Mouse (Mus musculus): ENCODE data around the gene Slc26a3. TPM values are rescaled to one million over a fixed set of nuclear protein-coding genes. Genes with fewer than 3 reads are reported as not detected.
A peak's percentile ranks its signal among the peaks of the same experiment; 100 is the strongest.

The Slc26a3 gene
- polyA plus RNA-seq, 1 experiment, result 18.9 TPM

DNA sequence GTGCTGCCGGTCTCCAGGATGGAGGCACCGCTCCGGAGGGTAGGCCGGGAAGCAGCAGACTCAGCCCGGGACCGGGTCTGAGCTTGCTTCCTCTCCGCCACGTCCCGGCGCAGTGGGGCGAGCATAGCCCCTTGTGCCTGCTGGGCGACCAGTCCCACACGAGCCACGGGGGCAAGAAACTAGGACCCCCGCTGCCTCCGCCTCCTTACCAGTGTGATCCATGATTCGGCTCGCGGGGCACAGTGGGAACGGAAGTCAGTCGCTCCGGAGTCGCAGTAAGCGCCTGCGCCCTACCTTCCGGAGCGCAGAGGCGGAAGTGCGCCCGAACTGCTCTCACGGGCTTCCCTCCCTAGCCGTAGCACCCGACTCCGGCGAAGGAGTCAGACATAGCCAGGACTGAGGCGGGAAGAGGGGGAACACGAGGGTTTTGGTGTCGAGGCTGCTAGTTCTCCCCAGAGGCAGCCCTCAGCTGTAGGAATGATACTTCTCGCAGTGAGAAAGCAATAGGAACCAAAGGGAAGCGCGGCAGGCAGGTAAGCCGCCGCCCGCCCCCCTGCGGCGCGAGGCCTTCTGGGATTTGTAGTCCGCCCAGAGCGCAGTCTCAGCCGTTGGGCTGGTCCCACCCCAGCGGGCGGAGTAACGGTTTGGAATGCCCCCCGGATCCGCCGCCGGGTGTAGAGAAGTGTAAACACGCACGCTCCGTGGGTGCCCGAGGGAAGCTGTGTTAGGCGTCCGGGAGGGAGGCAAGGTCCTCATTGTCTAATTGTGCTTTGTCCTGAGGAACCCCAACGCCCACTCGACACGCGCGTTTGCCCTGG, 108.9 kb downstream of the Slc26a3 start, which contains the start of gene Cbll1:
TSS of gene Cbll1 (minus strand) at position 303 of the 818 bp plus-strand sequence.
- WGBS, result under 1% methylated on average over 68 of the region's 68 CpGs
- Histone ChIP-seq H3K27me3 (ENCODE audit: control insufficient read depth, insufficient read depth, low read length) (no peaks in the 10 kb centered on the region), H3K4me3 (ENCODE audit: low read depth, low read length) (peak within 1 kb of the TSS; percentile 87), H3K36me3 (ENCODE audit: control insufficient read depth, insufficient read depth, low read length) (peaks cover under 1% of the 10 kb centered on the region; the same call in 1 of the 2 replicates), H3K4me1 (ENCODE audit: control insufficient read depth, insufficient read depth, insufficient read length, low read length) (peaks cover 5% of the 10 kb centered on the region; the same call in 1 of the 2 replicates), H3K27ac (ENCODE audit: insufficient read depth, low read depth, low read length) (peak within 1 kb of the TSS; percentile 91)
- TF ChIP-seq POLR2A (IDR thresholded peaks at IDR 0.05; ENCODE audit: low read depth, low read length) (peak; percentile 86), CTCF (IDR thresholded peaks at IDR 0.05; ENCODE audit: extremely low read depth, insufficient read length, insufficient replicate concordance, low read depth, low read length) (no peak)

DNA sequence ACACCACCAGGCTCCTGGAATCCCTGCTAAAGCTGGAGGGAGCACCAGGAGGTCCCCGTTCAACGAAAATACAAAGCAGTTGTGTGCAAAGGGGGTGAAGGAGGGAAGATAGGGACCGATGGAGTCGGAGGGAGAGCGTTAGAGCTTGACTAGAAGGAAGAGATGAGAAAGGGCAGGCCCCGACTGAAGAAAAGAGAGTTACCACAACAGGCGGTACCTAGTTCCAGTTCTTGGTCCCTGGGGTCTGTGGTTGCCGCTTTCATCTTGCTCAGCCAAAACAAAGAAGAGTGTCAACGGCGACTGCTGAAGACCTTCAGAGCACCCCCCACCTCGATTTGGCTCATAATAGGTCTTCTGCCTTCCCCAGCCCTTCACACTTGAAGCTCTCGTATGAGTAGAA, 109.5 kb downstream of the Slc26a3 start:
- no peaks in the 10 kb centered on the region for H3K27me3 ChIP-seq (ENCODE audit: control insufficient read depth, insufficient read depth, low read length)
- peaks cover 5% of the 10 kb centered on the region; the same call in 1 of the 2 replicates for H3K4me1 ChIP-seq (ENCODE audit: control insufficient read depth, insufficient read depth, insufficient read length, low read length)
- H3K36me3 ChIP-seq (ENCODE audit: control insufficient read depth, insufficient read depth, low read length), result no peaks in the 10 kb centered on the region
- WGBS, result 12% methylated on average over 12 of the region's 12 CpGs
- TF ChIP-seq CTCF (IDR thresholded peaks at IDR 0.05; ENCODE audit: extremely low read depth, insufficient read length, insufficient replicate concordance, low read depth, low read length), result no peak
- TF ChIP-seq POLR2A (IDR thresholded peaks at IDR 0.05; ENCODE audit: low read depth, low read length), result no peak
- peak overlapping the region; percentile 87 for H3K4me3 ChIP-seq (ENCODE audit: low read depth, low read length)
- peak overlapping the region; percentile 12; the same call in 1 of the 2 replicates for H3K27ac ChIP-seq (ENCODE audit: insufficient read depth, low read depth, low read length)

DNA sequence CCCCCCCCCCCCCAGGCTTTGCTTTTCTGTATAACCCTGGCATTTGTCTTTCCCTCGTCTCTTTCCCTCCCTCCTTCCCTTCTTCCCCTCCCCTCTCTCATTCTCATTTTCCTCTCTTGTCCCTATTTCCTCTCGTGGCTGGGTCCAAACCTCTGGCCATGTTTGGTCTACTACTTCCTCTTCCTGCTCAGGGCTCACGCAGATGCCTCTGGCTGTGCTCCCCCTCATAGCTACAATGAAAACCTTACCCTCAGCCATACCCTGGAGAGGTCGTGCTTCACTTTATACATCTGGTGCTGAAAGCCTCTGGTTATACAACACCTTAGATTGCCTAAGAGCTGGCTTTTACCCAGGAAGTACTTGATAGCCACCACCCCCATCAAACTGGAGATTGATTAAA, 110.6 kb downstream of the Slc26a3 start:
- no peak for TF ChIP-seq CTCF (IDR thresholded peaks at IDR 0.05; ENCODE audit: extremely low read depth, insufficient read length, insufficient replicate concordance, low read depth, low read length)
- no peak for TF ChIP-seq POLR2A (IDR thresholded peaks at IDR 0.05; ENCODE audit: low read depth, low read length)
- H3K4me3 ChIP-seq (ENCODE audit: low read depth, low read length), result no peak overlapping the region
- WGBS, result 30% methylated on average over 4 of the region's 4 CpGs
- peaks cover 5% of the 10 kb centered on the region; the same call in 1 of the 2 replicates for H3K4me1 ChIP-seq (ENCODE audit: control insufficient read depth, insufficient read depth, insufficient read length, low read length)
- H3K27ac ChIP-seq (ENCODE audit: insufficient read depth, low read depth, low read length), result no peak overlapping the region
- no peaks in the 10 kb centered on the region for H3K36me3 ChIP-seq (ENCODE audit: control insufficient read depth, insufficient read depth, low read length)
- H3K27me3 ChIP-seq (ENCODE audit: control insufficient read depth, insufficient read depth, low read length), result no peaks in the 10 kb centered on the region

DNA sequence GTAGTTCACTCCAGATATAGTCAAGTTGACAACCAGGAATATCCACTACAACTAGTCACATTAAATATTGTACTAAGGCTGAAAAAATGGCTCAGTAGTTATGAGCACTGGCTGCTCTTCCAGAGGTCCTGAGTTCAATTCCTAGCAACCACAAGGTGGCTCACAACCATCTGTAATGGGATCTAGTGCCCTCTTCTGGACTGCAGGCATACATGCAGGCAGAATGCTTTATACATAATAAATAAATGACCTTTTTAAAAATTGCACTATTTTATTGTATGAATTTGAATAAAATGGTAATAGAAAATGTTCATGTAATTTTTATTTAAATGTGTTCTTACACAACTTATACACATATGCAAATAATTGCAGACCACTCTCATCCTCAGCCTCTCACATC, 112.5 kb downstream of the Slc26a3 start:
- Histone ChIP-seq H3K4me1 (ENCODE audit: control insufficient read depth, insufficient read depth, insufficient read length, low read length) (peaks cover 2% of the 10 kb centered on the region; the same call in 1 of the 2 replicates), H3K36me3 (ENCODE audit: control insufficient read depth, insufficient read depth, low read length) (no peaks in the 10 kb centered on the region)
- no peak for TF ChIP-seq POLR2A (IDR thresholded peaks at IDR 0.05; ENCODE audit: low read depth, low read length)
- peak; percentile 23; the same call in 1 of the 2 replicates for TF ChIP-seq CTCF (IDR thresholded peaks at IDR 0.05; ENCODE audit: extremely low read depth, insufficient read length, insufficient replicate concordance, low read depth, low read length)

DNA sequence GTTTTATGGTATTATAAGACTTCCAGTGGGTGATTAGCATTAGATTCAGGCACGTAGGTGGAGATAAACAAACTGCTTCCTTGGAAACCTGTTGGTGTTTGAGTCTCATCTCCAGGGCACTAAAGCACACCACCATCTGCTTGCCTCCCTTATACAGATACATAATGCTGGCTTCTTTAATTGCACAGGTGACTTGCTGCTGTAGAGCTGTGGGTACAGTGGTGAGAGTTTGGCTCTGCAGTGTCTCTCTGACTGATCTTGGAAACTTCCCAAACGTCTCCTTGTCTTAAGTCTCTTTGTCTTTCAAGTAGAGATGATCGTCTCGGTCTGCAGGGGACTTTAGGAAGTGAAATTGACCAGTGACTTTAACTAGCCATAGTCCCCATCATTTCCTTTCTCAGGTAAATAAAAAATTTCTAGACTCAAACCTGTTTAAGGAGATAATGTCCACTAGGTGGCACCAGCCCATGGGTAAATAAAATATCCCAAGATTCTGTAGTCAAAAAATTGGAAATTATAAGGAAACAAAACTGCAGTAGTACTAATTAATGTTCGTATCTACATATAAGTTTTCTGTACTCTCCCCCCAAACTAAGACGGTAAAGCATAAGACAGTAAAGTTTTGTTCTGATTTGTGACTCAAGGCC, 117.2 kb downstream of the Slc26a3 start:
- no peak for TF ChIP-seq CTCF (IDR thresholded peaks at IDR 0.05; ENCODE audit: extremely low read depth, insufficient read length, insufficient replicate concordance, low read depth, low read length)
- no peak for TF ChIP-seq POLR2A (IDR thresholded peaks at IDR 0.05; ENCODE audit: low read depth, low read length)
- H3K4me3 ChIP-seq (ENCODE audit: low read depth, low read length), result no peak overlapping the region
- no peak overlapping the region for H3K27ac ChIP-seq (ENCODE audit: insufficient read depth, low read depth, low read length)
- 26% methylated on average over 6 of the region's 6 CpGs for WGBS
- no peaks in the 10 kb centered on the region for H3K27me3 ChIP-seq (ENCODE audit: control insufficient read depth, insufficient read depth, low read length)
- no peaks in the 10 kb centered on the region for H3K36me3 ChIP-seq (ENCODE audit: control insufficient read depth, insufficient read depth, low read length)
- H3K4me1 ChIP-seq (ENCODE audit: control insufficient read depth, insufficient read depth, insufficient read length, low read length), result peaks cover 2% of the 10 kb centered on the region; the same call in 1 of the 2 replicates

More for the DNA sequence above, 112.5 kb downstream of the Slc26a3 start:
- H3K27ac ChIP-seq (ENCODE audit: insufficient read depth, low read depth, low read length), result no peak overlapping the region
- H3K27me3 ChIP-seq (ENCODE audit: control insufficient read depth, insufficient read depth, low read length), result no peaks in the 10 kb centered on the region
- no peak overlapping the region for H3K4me3 ChIP-seq (ENCODE audit: low read depth, low read length)

DNA sequence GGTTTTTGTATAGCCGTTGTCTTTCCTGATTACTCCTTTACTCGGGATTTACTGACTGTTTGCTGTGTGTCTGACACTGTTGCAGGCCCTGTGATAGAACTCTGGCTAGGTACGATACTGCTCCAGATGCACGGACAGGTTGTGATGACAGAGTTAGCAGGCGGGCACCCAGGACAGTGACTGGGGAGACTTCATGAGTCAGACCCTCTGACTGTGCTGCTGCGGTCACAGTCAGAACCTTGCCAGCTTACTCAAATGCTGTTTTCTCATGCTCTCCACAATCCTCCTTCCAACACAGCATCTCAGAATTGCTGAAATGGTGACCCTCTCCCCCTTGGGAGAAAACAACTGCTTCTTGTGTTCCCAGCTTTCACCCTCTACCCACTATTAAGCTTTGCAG, 117.8 kb downstream of the Slc26a3 start:
- Histone ChIP-seq H3K4me1 (ENCODE audit: control insufficient read depth, insufficient read depth, insufficient read length, low read length) (peaks cover 5% of the 10 kb centered on the region; the same call in 1 of the 2 replicates), H3K36me3 (ENCODE audit: control insufficient read depth, insufficient read depth, low read length) (no peaks in the 10 kb centered on the region), H3K27me3 (ENCODE audit: control insufficient read depth, insufficient read depth, low read length) (no peaks in the 10 kb centered on the region), H3K27ac (ENCODE audit: insufficient read depth, low read depth, low read length) (no peak overlapping the region), H3K4me3 (ENCODE audit: low read depth, low read length) (no peak overlapping the region)
- TF ChIP-seq POLR2A (IDR thresholded peaks at IDR 0.05; ENCODE audit: low read depth, low read length) (no peak), CTCF (IDR thresholded peaks at IDR 0.05; ENCODE audit: extremely low read depth, insufficient read length, insufficient replicate concordance, low read depth, low read length) (no peak)
- 84% methylated on average over 6 of the region's 6 CpGs for WGBS

DNA sequence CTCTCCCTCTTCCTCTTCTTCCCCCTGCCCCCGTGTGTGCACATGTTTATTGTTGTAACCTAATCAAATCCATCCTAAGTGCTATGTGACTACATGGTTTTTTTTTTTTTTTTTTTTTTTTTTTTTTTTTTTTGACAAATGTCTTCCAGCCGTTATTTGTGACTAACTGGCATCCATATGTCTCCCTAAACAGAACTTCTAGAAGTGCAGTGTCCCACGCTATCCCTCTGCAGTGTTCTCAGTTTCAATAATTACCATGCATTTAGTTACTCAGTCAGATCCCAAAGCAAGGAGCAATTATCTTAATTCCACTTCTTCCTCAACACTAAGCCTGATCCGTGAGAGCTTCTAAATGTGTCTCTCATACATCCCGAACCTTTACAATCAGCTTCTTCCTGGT, 120.5 kb downstream of the Slc26a3 start:
- 62% methylated on average over 5 of the region's 5 CpGs for WGBS
- TF ChIP-seq POLR2A (IDR thresholded peaks at IDR 0.05; ENCODE audit: low read depth, low read length), result no peak
- no peak for TF ChIP-seq CTCF (IDR thresholded peaks at IDR 0.05; ENCODE audit: extremely low read depth, insufficient read length, insufficient replicate concordance, low read depth, low read length)
- no peaks in the 10 kb centered on the region for H3K27me3 ChIP-seq (ENCODE audit: control insufficient read depth, insufficient read depth, low read length)

More for the DNA sequence above, 120.5 kb downstream of the Slc26a3 start:
- Histone ChIP-seq H3K4me3 (ENCODE audit: low read depth, low read length) (no peak overlapping the region), H3K4me1 (ENCODE audit: control insufficient read depth, insufficient read depth, insufficient read length, low read length) (peaks cover 9% of the 10 kb centered on the region; the same call in 1 of the 2 replicates), H3K36me3 (ENCODE audit: control insufficient read depth, insufficient read depth, low read length) (no peaks in the 10 kb centered on the region), H3K27ac (ENCODE audit: insufficient read depth, low read depth, low read length) (no peak overlapping the region)
